Mouse (Mus musculus): ENCODE measurements around the gene Fam102a. TPM values are rescaled to one million over a fixed set of nuclear protein-coding genes. Genes with fewer than 3 reads are reported as not detected.
"Not testable (repeated sequence)": the region's sequence is repeated elsewhere in the genome, so short reads cannot be mapped to it uniquely, and the experiment has no call there.

Gene Fam102a
- polyA plus RNA-seq (2015; fragmentation: Nextera tagmentation; extraction: Ambion mirVana) = 7.6 and 9.4 TPM in 2 replicates

- H3K36me3 ChIP-seq (ENCODE audit: control insufficient read depth, insufficient read depth, low read length) = no peaks in the 10 kb centered on the region
- H3K9me3 ChIP-seq (ENCODE audit: control insufficient read depth, low read length) = no peaks in the 10 kb centered on the region
- H3K9ac ChIP-seq (ENCODE audit: low read depth, low read length) = peak within 1 kb of the TSS; percentile 92
- peak within 1 kb of the TSS; percentile 80 for H3K4me3 ChIP-seq (ENCODE audit: low read length)
- peak; percentile 90 for ATAC-seq
- H3K27ac ChIP-seq (ENCODE audit: low read length) = peak within 1 kb of the TSS; percentile 99
- H3K4me2 ChIP-seq (ENCODE audit: low read depth, low read length) = peak within 1 kb of the TSS; percentile 88
- peaks cover 44% of the 10 kb centered on the region for H3K4me1 ChIP-seq (ENCODE audit: control insufficient read depth, insufficient read depth, low read length)
- WGBS = under 1% methylated on average over 66 of the region's 67 CpGs
- no peaks in the 10 kb centered on the region for H3K27me3 ChIP-seq (replicated peaks; ENCODE audit: control insufficient read depth, insufficient read depth, low read length)
Measured at GRCm38 (mm10) chr2:32534733-32535471, at the start of gene Fam102a. Gene Fam102a, plus strand, starts transcription at chr2:32535332.

- no peak for ATAC-seq
- Histone ChIP-seq H3K4me3 (ENCODE audit: low read length) (no peak overlapping the region), H3K4me1 (ENCODE audit: control insufficient read depth, insufficient read depth, low read length) (peaks cover 4% of the 10 kb centered on the region; the same call in 1 of the 2 replicates), H3K36me3 (ENCODE audit: control insufficient read depth, insufficient read depth, low read length) (no peaks in the 10 kb centered on the region), H3K9me3 (ENCODE audit: control insufficient read depth, low read length) (no peaks in the 10 kb centered on the region), H3K4me2 (ENCODE audit: low read depth, low read length) (no peak overlapping the region), H3K27ac (ENCODE audit: low read length) (no peak overlapping the region), H3K27me3 (replicated peaks; ENCODE audit: control insufficient read depth, insufficient read depth, low read length) (no peaks in the 10 kb centered on the region), H3K9ac (ENCODE audit: low read depth, low read length) (peak overlapping the region; percentile 14; the same call in 1 of the 2 replicates)
- WGBS = 82% methylated on average over 4 of the region's 4 CpGs
Measured at GRCm38 (mm10) chr2:32485751-32486150, 49.4 kb upstream of the Fam102a start.

GRCm38 (mm10) chr2:32486155-32486554 is 49.0 kb upstream of the Fam102a start:
- Histone ChIP-seq H3K9me3 (ENCODE audit: control insufficient read depth, low read length) (no peaks in the 10 kb centered on the region), H3K4me3 (ENCODE audit: low read length) (no peak overlapping the region), H3K9ac (ENCODE audit: low read depth, low read length) (0 out of 2 replicates have a peak overlapping the region, but pooled peaks have one; percentile 14), H3K27ac (ENCODE audit: low read length) (no peak overlapping the region), H3K4me1 (ENCODE audit: control insufficient read depth, insufficient read depth, low read length) (peaks cover 4% of the 10 kb centered on the region; the same call in 1 of the 2 replicates), H3K27me3 (replicated peaks; ENCODE audit: control insufficient read depth, insufficient read depth, low read length) (no peaks in the 10 kb centered on the region), H3K36me3 (ENCODE audit: control insufficient read depth, insufficient read depth, low read length) (no peaks in the 10 kb centered on the region), H3K4me2 (ENCODE audit: low read depth, low read length) (no peak overlapping the region)
- no peak for ATAC-seq
- 91% methylated on average over 9 of the region's 9 CpGs for WGBS

DNA sequence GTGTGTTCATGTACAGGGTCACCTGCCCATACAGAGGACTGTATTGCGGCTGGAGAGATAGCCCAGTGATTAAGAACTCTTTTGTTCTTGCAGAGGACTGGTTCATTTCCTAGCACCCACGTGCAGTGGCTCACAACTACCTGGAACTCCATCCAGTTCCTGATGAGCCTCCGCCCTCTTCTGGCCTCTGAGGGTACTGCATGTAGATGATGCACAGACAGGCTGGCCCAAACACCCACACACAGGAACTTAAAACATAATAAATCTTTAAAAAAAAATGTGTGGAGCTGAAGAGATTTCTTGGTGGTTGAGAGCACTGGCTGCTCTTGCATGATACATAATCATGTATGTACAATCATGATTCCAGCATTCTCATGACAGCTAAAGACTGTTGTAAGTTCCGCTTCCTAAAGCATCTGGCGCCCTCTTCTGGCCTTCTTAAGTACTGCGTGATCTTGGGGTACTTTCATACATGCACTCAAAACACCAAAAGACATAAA is 48.0 kb upstream of the Fam102a start:
- no peaks in the 10 kb centered on the region for H3K27me3 ChIP-seq (replicated peaks; ENCODE audit: control insufficient read depth, insufficient read depth, low read length)
- H3K9me3 ChIP-seq (ENCODE audit: control insufficient read depth, low read length) = no peaks in the 10 kb centered on the region
- no peaks in the 10 kb centered on the region for H3K36me3 ChIP-seq (ENCODE audit: control insufficient read depth, insufficient read depth, low read length)
- H3K4me1 ChIP-seq (ENCODE audit: control insufficient read depth, insufficient read depth, low read length) = peaks cover 4% of the 10 kb centered on the region; the same call in 1 of the 2 replicates
- H3K4me2 ChIP-seq (ENCODE audit: low read depth, low read length) = no peak overlapping the region
- H3K27ac ChIP-seq (ENCODE audit: low read length) = no peak overlapping the region
- peak; percentile 66 for ATAC-seq
- H3K9ac ChIP-seq (ENCODE audit: low read depth, low read length) = no peak overlapping the region
- no peak overlapping the region for H3K4me3 ChIP-seq (ENCODE audit: low read length)
- 2% methylated on average over 6 of the region's 6 CpGs for WGBS

DNA sequence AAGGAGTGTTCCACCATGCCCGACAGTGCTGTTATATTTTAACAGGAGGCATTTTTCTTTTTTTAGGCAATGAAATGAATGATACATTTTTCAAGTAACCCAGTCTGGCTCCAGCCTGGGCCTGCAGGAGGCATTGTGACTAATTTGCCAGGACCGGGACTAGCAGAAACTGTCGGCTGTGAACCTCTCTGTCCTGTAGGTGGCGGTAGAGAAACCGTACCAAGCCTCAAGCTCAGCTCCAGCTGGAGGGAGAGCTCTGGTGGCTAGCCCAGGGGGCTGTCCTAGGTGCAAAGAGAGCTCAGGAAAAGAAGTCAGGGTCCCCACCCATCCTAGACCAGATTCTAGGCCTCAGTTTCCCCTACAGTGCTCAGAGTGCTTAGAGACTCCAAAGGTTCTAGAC is 46.5 kb upstream of the Fam102a start:
- peaks cover 2% of the 10 kb centered on the region; the same call in 1 of the 2 replicates for H3K4me1 ChIP-seq (ENCODE audit: control insufficient read depth, insufficient read depth, low read length)
- ATAC-seq = 0 out of 2 replicates have a peak, but pooled peaks have one; percentile 16
- WGBS = under 1% methylated on average over 5 of the region's 5 CpGs
- H3K9ac ChIP-seq (ENCODE audit: low read depth, low read length) = no peak overlapping the region
- H3K27me3 ChIP-seq (replicated peaks; ENCODE audit: control insufficient read depth, insufficient read depth, low read length) = no peaks in the 10 kb centered on the region
- H3K27ac ChIP-seq (ENCODE audit: low read length) = no peak overlapping the region
- H3K36me3 ChIP-seq (ENCODE audit: control insufficient read depth, insufficient read depth, low read length) = no peaks in the 10 kb centered on the region
- no peak overlapping the region for H3K4me2 ChIP-seq (ENCODE audit: low read depth, low read length)
- H3K9me3 ChIP-seq (ENCODE audit: control insufficient read depth, low read length) = no peaks in the 10 kb centered on the region
- no peak overlapping the region for H3K4me3 ChIP-seq (ENCODE audit: low read length)

GRCm38 (mm10) chr2:32490730-32491129 is 44.4 kb upstream of the Fam102a start:
- H3K36me3 ChIP-seq (ENCODE audit: control insufficient read depth, insufficient read depth, low read length); H3K9me3 ChIP-seq (ENCODE audit: control insufficient read depth, low read length); ATAC-seq; H3K27me3 ChIP-seq (replicated peaks; ENCODE audit: control insufficient read depth, insufficient read depth, low read length); H3K27ac ChIP-seq (ENCODE audit: low read length); H3K4me1 ChIP-seq (ENCODE audit: control insufficient read depth, insufficient read depth, low read length); H3K4me3 ChIP-seq (ENCODE audit: low read length); H3K9ac ChIP-seq (ENCODE audit: low read depth, low read length); H3K4me2 ChIP-seq (ENCODE audit: low read depth, low read length): not testable (repeated sequence)

DNA sequence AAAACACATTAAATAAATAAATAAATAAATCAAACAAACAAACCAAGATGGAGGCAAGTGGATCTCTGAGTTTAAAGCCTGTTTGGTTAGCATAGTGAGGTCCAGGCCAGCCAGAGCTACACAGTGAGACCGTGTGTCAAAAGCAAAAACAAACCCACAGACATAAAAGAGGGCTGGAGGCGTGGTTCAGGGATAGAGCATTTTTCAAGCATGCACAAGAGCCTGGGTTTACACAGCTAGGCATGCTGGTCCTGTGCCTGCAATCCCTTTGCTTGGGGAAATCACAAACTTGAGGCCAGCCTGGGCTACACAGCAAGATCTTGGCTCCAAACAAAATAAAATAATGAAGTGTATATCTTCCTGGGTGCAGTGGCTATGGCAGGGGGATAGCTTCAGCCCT is 42.5 kb upstream of the Fam102a start:
- no peak overlapping the region for H3K4me2 ChIP-seq (ENCODE audit: low read depth, low read length)
- no peaks in the 10 kb centered on the region for H3K9me3 ChIP-seq (ENCODE audit: control insufficient read depth, low read length)
- H3K4me3 ChIP-seq (ENCODE audit: low read length) = no peak overlapping the region
- H3K27me3 ChIP-seq (replicated peaks; ENCODE audit: control insufficient read depth, insufficient read depth, low read length) = no peaks in the 10 kb centered on the region
- H3K36me3 ChIP-seq (ENCODE audit: control insufficient read depth, insufficient read depth, low read length) = no peaks in the 10 kb centered on the region
- 53% methylated on average over 2 of the region's 2 CpGs for WGBS
- H3K4me1 ChIP-seq (ENCODE audit: control insufficient read depth, insufficient read depth, low read length) = no peaks in the 10 kb centered on the region
- H3K9ac ChIP-seq (ENCODE audit: low read depth, low read length) = no peak overlapping the region
- H3K27ac ChIP-seq (ENCODE audit: low read length) = no peak overlapping the region
- ATAC-seq = no peak

DNA sequence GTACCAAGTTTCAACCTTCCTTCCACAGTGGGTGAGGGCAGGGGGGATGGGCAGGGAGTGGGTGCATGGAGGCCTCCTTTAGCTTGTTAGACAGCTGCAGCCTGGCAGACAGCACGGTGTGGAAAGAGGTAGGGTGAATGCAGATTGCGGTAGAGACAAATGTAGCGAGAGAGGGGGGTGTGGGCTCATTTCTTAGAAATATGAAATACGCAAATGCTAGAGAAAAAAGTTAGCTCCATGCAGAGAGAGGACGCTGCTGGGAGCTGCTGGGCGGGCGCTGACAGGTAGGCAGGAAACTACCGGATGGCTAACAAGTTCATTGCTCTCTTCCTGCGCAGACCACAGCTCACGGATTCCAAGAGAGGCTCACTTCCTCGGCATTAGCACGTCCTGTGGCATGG is 41.8 kb upstream of the Fam102a start:
- Histone ChIP-seq H3K4me3 (ENCODE audit: low read length) (no peak overlapping the region), H3K9me3 (ENCODE audit: control insufficient read depth, low read length) (no peaks in the 10 kb centered on the region), H3K36me3 (ENCODE audit: control insufficient read depth, insufficient read depth, low read length) (no peaks in the 10 kb centered on the region), H3K9ac (ENCODE audit: low read depth, low read length) (no peak overlapping the region), H3K27me3 (replicated peaks; ENCODE audit: control insufficient read depth, insufficient read depth, low read length) (no peaks in the 10 kb centered on the region), H3K27ac (ENCODE audit: low read length) (no peak overlapping the region), H3K4me1 (ENCODE audit: control insufficient read depth, insufficient read depth, low read length) (no peaks in the 10 kb centered on the region), H3K4me2 (ENCODE audit: low read depth, low read length) (no peak overlapping the region)
- no peak for ATAC-seq
- 66% methylated on average over 12 of the region's 12 CpGs for WGBS

DNA sequence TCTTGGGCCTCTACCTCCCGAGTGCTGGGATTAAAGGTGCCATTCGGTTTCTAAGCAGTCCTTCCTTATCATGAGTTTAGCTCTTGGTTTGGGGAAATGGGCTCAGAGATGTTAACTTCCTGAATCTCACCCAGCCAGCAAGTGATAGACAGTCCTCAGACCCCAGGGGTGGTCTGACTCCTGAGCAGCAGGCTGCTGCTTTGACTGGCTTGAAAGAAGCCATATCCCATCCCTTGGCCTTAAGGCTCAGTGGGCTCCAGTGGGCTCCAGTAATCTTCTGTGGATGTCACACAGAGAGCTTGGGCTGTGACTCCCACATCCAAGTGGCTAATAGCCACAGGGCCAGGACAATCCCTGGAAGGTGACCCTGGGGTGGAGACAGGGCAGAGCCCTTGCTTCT is 40.6 kb upstream of the Fam102a start:
- H3K4me3 ChIP-seq (ENCODE audit: low read length) = no peak overlapping the region
- 73% methylated on average over 2 of the region's 2 CpGs for WGBS
- H3K27ac ChIP-seq (ENCODE audit: low read length) = peak overlapping the region; percentile 55
- no peak for ATAC-seq
- no peaks in the 10 kb centered on the region for H3K9me3 ChIP-seq (ENCODE audit: control insufficient read depth, low read length)
- no peaks in the 10 kb centered on the region for H3K4me1 ChIP-seq (ENCODE audit: control insufficient read depth, insufficient read depth, low read length)
- no peak overlapping the region for H3K9ac ChIP-seq (ENCODE audit: low read depth, low read length)
- no peaks in the 10 kb centered on the region for H3K27me3 ChIP-seq (replicated peaks; ENCODE audit: control insufficient read depth, insufficient read depth, low read length)
- H3K36me3 ChIP-seq (ENCODE audit: control insufficient read depth, insufficient read depth, low read length) = no peaks in the 10 kb centered on the region
- H3K4me2 ChIP-seq (ENCODE audit: low read depth, low read length) = no peak overlapping the region
